Mouse (Mus musculus): ENCODE results near the gene Kiss1. TPM values are rescaled to one million over a fixed set of nuclear protein-coding genes. Genes with fewer than 3 reads are reported as not detected.

Gene Kiss1
- not detected in 2 replicates for polyA plus RNA-seq (2016; fragmentation: Nextera tagmentation; extraction: Ambion mirVana)

GRCm38 (mm10) chr1:133321267-133321925, at the start of gene Kiss1:
Kiss1 (plus strand) TSS chr1:133321875.
- WGBS = 90% methylated on average over 13 of the region's 13 CpGs
- H3K9me3 ChIP-seq (replicated peaks) = no peaks in the 10 kb centered on the region
- no peak within 1 kb of the TSS for H3K27ac ChIP-seq
- 0 out of 2 replicates have a peak, but pooled peaks cover 5% of the 10 kb centered on the region for H3K27me3 ChIP-seq (ENCODE audit: low read depth, poor library complexity, severe bottlenecking)
- no peak within 1 kb of the TSS for H3K4me3 ChIP-seq
- H3K36me3 ChIP-seq = no peaks in the 10 kb centered on the region
- H3K4me1 ChIP-seq = peaks cover 11% of the 10 kb centered on the region
- DNase-seq (ENCODE audit: low spot score) = no peak

- DNase-seq (ENCODE audit: low spot score) = no peak
- Histone ChIP-seq H3K9me3 (replicated peaks) (no peaks in the 10 kb centered on the region), H3K36me3 (no peaks in the 10 kb centered on the region), H3K4me3 (no peak overlapping the region), H3K4me1 (peaks cover 10% of the 10 kb centered on the region), H3K27me3 (ENCODE audit: low read depth, poor library complexity, severe bottlenecking) (peaks cover 15% of the 10 kb centered on the region), H3K27ac (no peak overlapping the region)
- WGBS = 86% methylated on average over 19 of the region's 19 CpGs
These were observed 47.5 kb upstream of the Kiss1 start for GRCm38 (mm10) chr1:133274163-133274562.

GRCm38 (mm10) chr1:133276983-133277382, 44.7 kb upstream of the Kiss1 start:
- DNase-seq (ENCODE audit: low spot score) = no peak
- WGBS = 90% methylated on average over 5 of the region's 5 CpGs
- H3K36me3 ChIP-seq = no peaks in the 10 kb centered on the region
- peaks cover 5% of the 10 kb centered on the region; the same call in 1 of the 2 replicates for H3K4me1 ChIP-seq
- H3K9me3 ChIP-seq (replicated peaks) = no peaks in the 10 kb centered on the region
- no peak overlapping the region for H3K27ac ChIP-seq
- H3K27me3 ChIP-seq (ENCODE audit: low read depth, poor library complexity, severe bottlenecking) = peaks cover 27% of the 10 kb centered on the region
- H3K4me3 ChIP-seq = no peak overlapping the region

GRCm38 (mm10) chr1:133278539-133278938, 43.1 kb upstream of the Kiss1 start:
- Histone ChIP-seq H3K9me3 (replicated peaks) (no peaks in the 10 kb centered on the region), H3K36me3 (no peaks in the 10 kb centered on the region), H3K27ac (no peak overlapping the region), H3K4me3 (no peak overlapping the region), H3K4me1 (peaks cover 5% of the 10 kb centered on the region; the same call in 1 of the 2 replicates), H3K27me3 (ENCODE audit: low read depth, poor library complexity, severe bottlenecking) (peaks cover 33% of the 10 kb centered on the region)
- no peak for DNase-seq (ENCODE audit: low spot score)
- WGBS = 77% methylated on average over 6 of the region's 6 CpGs

DNA sequence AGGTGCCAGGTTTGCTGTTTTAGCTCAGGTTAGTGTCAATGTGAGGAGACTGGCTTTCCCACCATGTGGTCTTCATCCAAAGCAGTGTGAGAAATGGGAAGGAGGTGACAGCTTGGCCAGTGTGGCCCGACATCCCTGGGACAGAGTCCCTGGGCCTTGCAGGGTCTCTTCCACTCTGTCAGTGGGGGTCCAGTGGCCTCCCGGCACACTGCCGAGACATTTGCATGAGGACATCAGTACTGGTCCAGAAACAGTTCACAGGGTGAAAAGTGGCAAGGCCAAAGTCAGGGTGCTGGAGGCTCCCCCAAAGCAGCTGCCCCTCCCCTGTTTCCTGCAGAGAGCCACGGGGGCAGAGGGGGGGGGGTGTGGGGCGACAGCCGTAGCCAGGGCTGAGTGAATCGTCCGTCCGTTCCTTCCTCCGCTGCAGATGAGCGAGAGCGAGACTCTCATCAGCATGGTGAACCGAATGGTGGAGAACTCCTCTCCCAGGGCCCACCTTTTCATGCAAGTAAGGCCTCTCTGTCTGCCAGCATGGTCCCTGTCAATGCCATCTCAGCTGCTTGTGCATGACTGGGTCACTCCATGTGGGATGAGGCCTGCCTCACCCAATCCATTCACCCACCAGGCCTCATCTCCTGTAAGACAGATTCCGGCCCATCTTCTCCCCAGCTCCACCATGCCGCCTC, 42.6 kb upstream of the Kiss1 start:
- H3K27ac ChIP-seq = no peak overlapping the region
- H3K4me1 ChIP-seq = peaks cover 5% of the 10 kb centered on the region; the same call in 1 of the 2 replicates
- H3K36me3 ChIP-seq = no peaks in the 10 kb centered on the region
- no peak for DNase-seq (ENCODE audit: low spot score)
- H3K9me3 ChIP-seq (replicated peaks) = no peaks in the 10 kb centered on the region
- no peak overlapping the region for H3K4me3 ChIP-seq
- peaks cover 32% of the 10 kb centered on the region for H3K27me3 ChIP-seq (ENCODE audit: low read depth, poor library complexity, severe bottlenecking)
- 68% methylated on average over 15 of the region's 15 CpGs for WGBS

GRCm38 (mm10) chr1:133279632-133280093, 42.0 kb upstream of the Kiss1 start:
- no peak overlapping the region for H3K27ac ChIP-seq
- no peaks in the 10 kb centered on the region for H3K9me3 ChIP-seq (replicated peaks)
- H3K4me3 ChIP-seq = no peak overlapping the region
- 87% methylated on average over 11 of the region's 11 CpGs for WGBS
- DNase-seq (ENCODE audit: low spot score) = no peak
- peaks cover 5% of the 10 kb centered on the region; the same call in 1 of the 2 replicates for H3K4me1 ChIP-seq
- no peaks in the 10 kb centered on the region for H3K36me3 ChIP-seq
- peaks cover 27% of the 10 kb centered on the region for H3K27me3 ChIP-seq (ENCODE audit: low read depth, poor library complexity, severe bottlenecking)

- Histone ChIP-seq H3K36me3 (no peaks in the 10 kb centered on the region), H3K27ac (no peak overlapping the region), H3K27me3 (ENCODE audit: low read depth, poor library complexity, severe bottlenecking) (peaks cover 22% of the 10 kb centered on the region; the same call in 1 of the 2 replicates), H3K9me3 (replicated peaks) (no peaks in the 10 kb centered on the region), H3K4me1 (peaks cover 5% of the 10 kb centered on the region; the same call in 1 of the 2 replicates), H3K4me3 (no peak overlapping the region)
- 88% methylated on average over 2 of the region's 2 CpGs for WGBS
- DNase-seq (ENCODE audit: low spot score) = no peak
These were observed 41.1 kb upstream of the Kiss1 start for GRCm38 (mm10) chr1:133280537-133280936.

DNA sequence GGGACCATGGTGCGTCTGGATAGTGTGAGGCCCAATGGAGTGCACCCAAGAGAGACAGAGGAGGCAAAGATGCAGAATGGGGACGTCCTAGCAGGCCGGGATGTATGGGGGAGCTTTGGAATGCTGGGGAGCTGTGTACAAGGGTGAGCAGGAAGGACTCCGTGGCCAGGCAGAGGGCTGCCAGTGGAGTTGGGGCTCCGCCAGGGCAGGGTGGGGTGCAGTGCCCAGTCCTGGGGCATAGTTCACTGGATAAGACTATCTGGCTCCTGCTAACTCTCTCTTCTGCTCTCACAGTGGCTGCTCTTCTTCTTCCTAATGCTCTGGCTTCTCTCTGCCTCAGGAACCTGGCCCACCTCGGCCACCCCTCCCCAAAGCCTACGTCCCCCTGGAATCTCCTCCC, 35.8 kb upstream of the Kiss1 start:
- H3K27ac ChIP-seq = no peak overlapping the region
- H3K4me3 ChIP-seq = no peak overlapping the region
- no peaks in the 10 kb centered on the region for H3K36me3 ChIP-seq
- no peaks in the 10 kb centered on the region for H3K9me3 ChIP-seq (replicated peaks)
- 0 out of 2 replicates have a peak, but pooled peaks cover 13% of the 10 kb centered on the region for H3K27me3 ChIP-seq (ENCODE audit: low read depth, poor library complexity, severe bottlenecking)
- no peak for DNase-seq (ENCODE audit: low spot score)
- WGBS = 84% methylated on average over 7 of the region's 7 CpGs
- H3K4me1 ChIP-seq = no peaks in the 10 kb centered on the region

DNA sequence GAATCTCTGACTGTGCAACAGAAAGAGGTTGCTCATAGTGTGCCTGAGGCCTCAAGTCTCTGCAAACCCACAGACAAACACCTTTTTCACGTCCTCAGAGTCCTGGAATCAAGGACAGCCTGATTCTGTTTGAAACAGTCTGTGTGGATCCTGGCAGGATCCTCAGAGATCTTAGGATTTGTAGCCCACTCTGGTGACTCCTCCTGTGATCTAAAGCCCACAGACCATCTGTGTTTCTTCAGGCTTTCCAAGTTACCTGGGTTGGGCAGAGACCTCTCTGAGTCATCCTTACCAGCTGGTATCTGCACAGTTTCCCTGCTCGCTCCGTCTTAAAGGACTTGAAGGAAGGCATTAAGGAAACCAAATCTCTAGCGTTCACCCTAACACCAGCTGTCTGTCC, 34.6 kb upstream of the Kiss1 start:
- Histone ChIP-seq H3K4me3 (no peak overlapping the region), H3K27ac (no peak overlapping the region), H3K4me1 (no peaks in the 10 kb centered on the region), H3K9me3 (replicated peaks) (no peaks in the 10 kb centered on the region), H3K27me3 (ENCODE audit: low read depth, poor library complexity, severe bottlenecking) (0 out of 2 replicates have a peak, but pooled peaks cover 5% of the 10 kb centered on the region), H3K36me3 (no peaks in the 10 kb centered on the region)
- DNase-seq (ENCODE audit: low spot score) = no peak
- WGBS = 91% methylated on average over 4 of the region's 4 CpGs

DNA sequence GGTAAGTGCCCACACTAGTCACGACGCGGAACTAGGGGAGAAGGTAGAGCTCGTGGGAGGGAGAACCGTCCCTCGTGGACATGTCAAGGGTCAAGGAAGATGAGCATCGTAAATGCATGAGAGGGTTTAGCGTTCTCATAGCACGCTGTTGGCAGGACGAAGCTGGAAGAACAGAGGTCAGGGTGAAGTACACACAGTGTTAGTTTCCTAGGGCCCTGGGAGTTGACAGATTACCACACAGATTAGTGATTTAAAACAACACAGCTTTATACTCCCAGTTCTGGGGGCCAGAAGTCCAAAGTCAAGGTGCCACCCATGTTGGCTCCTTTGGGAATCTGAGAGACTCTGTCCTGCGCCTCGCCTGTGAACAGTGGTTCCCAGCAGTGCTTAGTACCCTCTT, 33.8 kb upstream of the Kiss1 start:
- no peak overlapping the region for H3K4me3 ChIP-seq
- no peaks in the 10 kb centered on the region for H3K4me1 ChIP-seq
- no peaks in the 10 kb centered on the region for H3K27me3 ChIP-seq (ENCODE audit: low read depth, poor library complexity, severe bottlenecking)
- no peaks in the 10 kb centered on the region for H3K36me3 ChIP-seq
- H3K27ac ChIP-seq = no peak overlapping the region
- no peak for DNase-seq (ENCODE audit: low spot score)
- WGBS = 91% methylated on average over 12 of the region's 12 CpGs
- no peaks in the 10 kb centered on the region for H3K9me3 ChIP-seq (replicated peaks)

- H3K9me3 ChIP-seq (replicated peaks) = no peaks in the 10 kb centered on the region
- DNase-seq (ENCODE audit: low spot score) = no peak
- H3K36me3 ChIP-seq = no peaks in the 10 kb centered on the region
- H3K4me1 ChIP-seq = peaks cover 12% of the 10 kb centered on the region
- peaks cover 19% of the 10 kb centered on the region for H3K27me3 ChIP-seq (ENCODE audit: low read depth, poor library complexity, severe bottlenecking)
- 91% methylated on average over 6 of the region's 6 CpGs for WGBS
- no peak overlapping the region for H3K27ac ChIP-seq
- no peak overlapping the region for H3K4me3 ChIP-seq
These were observed 29.8 kb upstream of the Kiss1 start for GRCm38 (mm10) chr1:133291888-133292287.

DNA sequence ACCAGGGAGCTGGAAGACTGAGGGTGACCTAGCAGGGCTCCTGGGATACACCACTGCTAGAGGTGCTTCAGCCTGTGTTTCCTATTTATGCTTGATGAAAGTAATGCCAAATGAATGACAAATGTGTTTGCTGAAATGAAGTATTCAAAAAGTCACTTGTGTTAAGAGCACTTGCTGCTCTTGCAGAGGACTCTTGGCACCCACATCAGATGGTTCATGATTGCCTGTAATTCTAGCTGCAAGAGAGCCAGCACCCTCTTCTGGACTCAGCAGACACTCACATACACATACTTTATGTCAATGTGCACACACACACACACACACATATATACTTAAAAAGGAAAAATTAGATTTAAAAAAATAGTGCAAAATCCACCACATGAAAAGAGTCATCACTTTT, 29.1 kb upstream of the Kiss1 start:
- no peak for DNase-seq (ENCODE audit: low spot score)
- Histone ChIP-seq H3K27ac (no peak overlapping the region), H3K4me3 (no peak overlapping the region), H3K9me3 (replicated peaks) (no peaks in the 10 kb centered on the region), H3K27me3 (ENCODE audit: low read depth, poor library complexity, severe bottlenecking) (peaks cover 24% of the 10 kb centered on the region), H3K36me3 (no peaks in the 10 kb centered on the region), H3K4me1 (peaks cover 12% of the 10 kb centered on the region)

- no peak overlapping the region for H3K4me3 ChIP-seq
- no peak overlapping the region for H3K27ac ChIP-seq
- DNase-seq (ENCODE audit: low spot score) = no peak
- H3K9me3 ChIP-seq (replicated peaks) = no peaks in the 10 kb centered on the region
- WGBS = 91% methylated on average over 9 of the region's 9 CpGs
- no peaks in the 10 kb centered on the region for H3K36me3 ChIP-seq
- peaks cover 28% of the 10 kb centered on the region for H3K4me1 ChIP-seq
- peaks cover 62% of the 10 kb centered on the region for H3K27me3 ChIP-seq (ENCODE audit: low read depth, poor library complexity, severe bottlenecking)
These were observed 25.3 kb upstream of the Kiss1 start for GRCm38 (mm10) chr1:133296376-133296775.

All from limb, embryonic 10.5 days (tissue).